Mouse (Mus musculus) MEL (cell line): ENCODE results near the gene Olfr1501.

ENCODE experiments used
- CTCF ChIP-seq, 3 experiments: IDR thresholded peaks in 2 of 3; conservative IDR thresholded peaks in 1 of 3; 2 replicates each; pipeline ENCODE4 v1.5.1; 2011 to 2012; ENCODE audit warnings: low read length in 3 of 3, low read depth in 2 of 3, mild to moderate bottlenecking in 2 of 3, improper control_type of control experiment in 1 of 3, inconsistent platforms in 1 of 3, mixed read lengths in 1 of 3, moderate library complexity in 1 of 3; ENCODE audit not compliant: control insufficient read depth in 1 of 3, insufficient read depth in 1 of 3, poor library complexity in 1 of 3, severe bottlenecking in 1 of 3
- GABPA ChIP-seq: IDR thresholded peaks from 2 replicates; pipeline ENCODE4 v1.6.1; 2012; ENCODE audit warnings: low read depth, mild to moderate bottlenecking, inconsistent platforms, low read length, improper control_type of control experiment, moderate library complexity
- MAFK ChIP-seq: IDR thresholded peaks from 2 replicates; pipeline ENCODE4 v1.6.1; 2011; ENCODE audit warnings: low read depth, mild to moderate bottlenecking, low read length, improper control_type of control experiment, borderline replicate concordance
- MAX ChIP-seq: IDR thresholded peaks from 2 replicates; pipeline ENCODE4 v1.6.1; 2011; ENCODE audit warnings: low read length, improper control_type of control experiment
- MEF2A ChIP-seq: IDR thresholded peaks from 2 replicates; pipeline ENCODE4 v1.6.1; 2014; ENCODE audit warnings: low read depth, mild to moderate bottlenecking, inconsistent platforms, low read length, improper control_type of control experiment; ENCODE audit not compliant: poor library complexity, insufficient replicate concordance, severe bottlenecking; ENCODE audit errors: extremely low read depth
- NRF1 ChIP-seq: IDR thresholded peaks from 2 replicates; pipeline ENCODE4 v1.6.1; 2014; ENCODE audit warnings: low read depth, mild to moderate bottlenecking, inconsistent platforms, low read length, improper control_type of control experiment, moderate library complexity; ENCODE audit not compliant: poor library complexity, insufficient read depth, severe bottlenecking
- POLR2A ChIP-seq, 2 experiments: IDR thresholded peaks; 2 replicates each; pipeline ENCODE4 v1.6.1; 2011 to 2012; ENCODE audit warnings: low read length in 2 of 2, mild to moderate bottlenecking in 2 of 2, control low read depth in 1 of 2, improper control_type of control experiment in 1 of 2, low read depth in 1 of 2, moderate library complexity in 1 of 2; ENCODE audit not compliant: control insufficient read depth in 1 of 2, insufficient read depth in 1 of 2, poor library complexity in 1 of 2
- RAD21 ChIP-seq: IDR thresholded peaks from 2 replicates; pipeline ENCODE4 v1.6.1; 2011; ENCODE audit warnings: mild to moderate bottlenecking, low read depth, low read length, improper control_type of control experiment
- TAL1 ChIP-seq: IDR thresholded peaks from 2 replicates; pipeline ENCODE4 v1.6.1; 2012; ENCODE audit warnings: mild to moderate bottlenecking, inconsistent platforms, low read length, moderate library complexity, mixed read lengths
- USF1 ChIP-seq: IDR thresholded peaks from 2 replicates; pipeline ENCODE4 v1.6.1; 2014; ENCODE audit warnings: low read depth, mild to moderate bottlenecking, inconsistent platforms, low read length, improper control_type of control experiment, moderate library complexity

- no peak for TF ChIP-seq MAX
- no peak for TF ChIP-seq MAFK
- TF ChIP-seq CTCF (IDR thresholded peaks at IDR 0.05 in 2 of 3, conservative IDR thresholded peaks at IDR 0.05 in 1 of 3; ENCODE audit: control insufficient read depth in 1 of 3, insufficient read depth in 1 of 3, low read depth in 2 of 3, low read length in 3 of 3, poor library complexity in 1 of 3, severe bottlenecking in 1 of 3), result no peak
- no peak for TF ChIP-seq MEF2A
- TF ChIP-seq RAD21, result no peak
- no peak for TF ChIP-seq GABPA
- no peak for TF ChIP-seq USF1
- TF ChIP-seq POLR2A (IDR thresholded peaks at IDR 0.05; ENCODE audit: control insufficient read depth in 1 of 2, insufficient read depth in 1 of 2, low read depth in 1 of 2, low read length in 2 of 2, poor library complexity in 1 of 2), result no peak
- no peak for TF ChIP-seq NRF1
- TF ChIP-seq TAL1, result no peak
These were observed 47.3 kb upstream of the Olfr1501 start, which contains the start of gene Olfr1504 for GRCm38 (mm10) chr19:13897828-13898227.
